Mouse (Mus musculus) T-cell, adult 2 months (primary cell): ENCODE data around the gene Tdrd9.

ENCODE experiments used
- DNase-seq: peaks from one replicate; pipeline ENCODE4 v3.0.0; 2022; ENCODE audit warnings: low spot score

Gene Tdrd9

GRCm38 (mm10) chr12:111963339-111963738 lies 8.0 kb upstream of the Tdrd9 start:
- no peak for DNase-seq

GRCm38 (mm10) chr12:111966683-111967173 lies 4.6 kb upstream of the Tdrd9 start, which contains the start of gene Atp5mpl:
TSS of gene Atp5mpl (minus strand) at chr12:111966977.
- DNase-seq = peak; percentile 94

GRCm38 (mm10) chr12:111970085-111970484 lies 1.3 kb upstream of the Tdrd9 start:
- DNase-seq = no peak

GRCm38 (mm10) chr12:111972504-111972903 lies 1.1 kb downstream of the Tdrd9 start:
- DNase-seq = no peak

- DNase-seq = no peak
Measured at GRCm38 (mm10) chr12:111974578-111974977, 3.2 kb downstream of the Tdrd9 start.

GRCm38 (mm10) chr12:111977138-111977537 lies 5.8 kb downstream of the Tdrd9 start:
- no peak for DNase-seq

- no peak for DNase-seq
Measured at GRCm38 (mm10) chr12:111978274-111978673, 6.9 kb downstream of the Tdrd9 start.

- no peak for DNase-seq
Measured at GRCm38 (mm10) chr12:111980887-111981367, 9.6 kb downstream of the Tdrd9 start, which contains the start of gene Rd3l. TSS of gene Rd3l (minus strand) at chr12:111981317.

GRCm38 (mm10) chr12:111981831-111982230 lies 10.5 kb downstream of the Tdrd9 start:
- DNase-seq = no peak

GRCm38 (mm10) chr12:111983165-111983564 lies 11.8 kb downstream of the Tdrd9 start:
- DNase-seq = no peak

- DNase-seq = no peak
Measured at GRCm38 (mm10) chr12:111986756-111987155, 15.4 kb downstream of the Tdrd9 start.

GRCm38 (mm10) chr12:111992626-111993025 lies 21.3 kb downstream of the Tdrd9 start:
- no peak for DNase-seq

GRCm38 (mm10) chr12:111995161-111995560 lies 23.8 kb downstream of the Tdrd9 start:
- no peak for DNase-seq

- no peak for DNase-seq
Measured at GRCm38 (mm10) chr12:111999735-112000134, 28.4 kb downstream of the Tdrd9 start.

- DNase-seq = peak; percentile 31
Measured at GRCm38 (mm10) chr12:112001223-112001622, 29.9 kb downstream of the Tdrd9 start.

- DNase-seq = no peak
Measured at GRCm38 (mm10) chr12:112012511-112013270, 41.3 kb downstream of the Tdrd9 start.

- DNase-seq = no peak
Measured at GRCm38 (mm10) chr12:112013271-112013801, 42.0 kb downstream of the Tdrd9 start.

GRCm38 (mm10) chr12:112016346-112016745 lies 45.0 kb downstream of the Tdrd9 start:
- DNase-seq = no peak

GRCm38 (mm10) chr12:112023306-112023705 lies 51.9 kb downstream of the Tdrd9 start:
- DNase-seq = no peak

- no peak for DNase-seq
Measured at GRCm38 (mm10) chr12:112024581-112025310, 53.4 kb downstream of the Tdrd9 start.

- DNase-seq = no peak
Measured at GRCm38 (mm10) chr12:112025457-112025856, 54.1 kb downstream of the Tdrd9 start.

GRCm38 (mm10) chr12:112025907-112026645 lies 54.7 kb downstream of the Tdrd9 start:
- DNase-seq = no peak
